Mouse (Mus musculus) c-Kit-positive CD71-negative TER-119-negative erythroid progenitor cells, embryonic 14.5 days (primary cell): Measurements from ENCODE around the gene Ino80e.

Source experiments
- DNase-seq: peaks from one replicate; pipeline ENCODE4 v3.0.0-alpha.2; 2013; ENCODE audit warnings: low read depth

Ino80e gene

DNA sequence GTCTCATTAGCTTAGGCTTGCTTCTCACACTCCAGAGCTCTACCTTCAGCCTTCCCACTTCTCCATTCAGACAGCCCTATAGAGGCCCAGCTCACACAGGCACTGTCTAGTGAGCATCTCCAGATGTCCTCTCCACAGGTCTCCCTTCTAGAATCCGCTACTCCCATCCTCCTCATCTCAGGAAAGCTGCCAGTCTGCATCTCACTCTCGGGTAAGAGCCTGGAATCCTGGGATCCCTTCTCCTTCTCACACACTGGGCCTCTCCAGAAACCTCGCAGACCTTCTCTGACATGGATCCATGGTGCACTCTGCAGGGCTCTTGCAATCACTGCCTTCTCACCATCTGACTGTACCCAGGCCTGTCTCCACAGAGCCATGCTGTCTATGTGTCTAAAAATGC, 6.5 kb downstream of the Ino80e start:
- no peak for DNase-seq

DNA sequence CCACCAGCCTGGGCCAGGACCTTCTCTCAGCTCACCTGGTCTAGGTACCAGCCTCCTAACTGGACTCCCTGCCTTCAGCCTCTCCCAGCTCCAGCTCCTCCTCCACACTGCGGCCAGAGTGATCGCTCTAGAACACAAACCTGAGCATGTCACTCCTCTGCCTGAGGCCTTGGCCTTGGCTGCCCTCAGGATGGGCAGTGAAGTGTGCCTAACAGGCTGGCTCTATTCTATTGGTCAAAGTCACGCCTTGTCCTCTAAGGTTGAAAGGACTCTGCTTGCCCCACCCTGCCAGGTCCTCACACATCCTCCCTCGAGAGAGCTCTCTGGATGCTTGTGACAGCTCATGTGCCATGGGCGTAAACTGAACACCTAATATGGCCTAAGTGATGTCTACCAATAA, 8.7 kb downstream of the Ino80e start:
- DNase-seq = no peak

DNA sequence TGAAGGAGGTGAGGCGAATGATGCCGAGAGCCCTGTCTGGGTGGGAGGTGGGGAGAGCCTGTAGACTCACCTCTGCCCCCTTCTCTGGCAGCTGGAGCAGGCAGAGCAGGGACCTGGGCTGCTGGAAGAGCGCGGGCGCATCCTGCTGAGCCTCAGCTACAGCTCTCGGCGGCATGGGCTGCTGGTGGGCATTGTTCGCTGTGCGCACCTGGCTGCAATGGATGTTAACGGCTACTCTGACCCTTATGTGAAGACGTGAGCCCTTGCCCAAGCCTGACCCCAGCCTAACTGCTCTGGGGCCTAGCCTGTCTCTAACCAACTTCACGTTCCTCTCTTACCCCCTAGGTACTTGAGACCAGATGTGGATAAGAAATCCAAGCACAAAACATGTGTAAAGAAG, 11.0 kb downstream of the Ino80e start:
- DNase-seq = no peak

DNA sequence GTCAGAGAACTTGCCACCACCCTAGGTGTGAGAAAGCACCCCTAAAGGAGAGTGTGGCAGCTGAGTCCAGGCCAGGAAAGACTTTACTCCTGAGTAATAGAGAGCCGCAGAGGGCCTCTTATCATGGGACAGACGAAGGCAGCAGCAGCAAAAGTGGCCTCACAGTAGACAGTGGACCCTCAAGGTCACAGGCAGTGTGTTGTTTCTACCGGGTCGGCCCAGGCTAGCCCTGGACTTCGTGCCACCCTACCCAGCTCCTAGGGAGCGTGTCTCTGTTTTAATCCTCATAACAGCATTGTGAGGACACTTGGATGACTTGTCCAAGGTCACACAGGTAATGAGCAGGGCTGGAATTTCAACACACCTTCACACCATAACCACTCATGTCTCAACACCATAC, 12.0 kb downstream of the Ino80e start:
- no peak for DNase-seq

DNA sequence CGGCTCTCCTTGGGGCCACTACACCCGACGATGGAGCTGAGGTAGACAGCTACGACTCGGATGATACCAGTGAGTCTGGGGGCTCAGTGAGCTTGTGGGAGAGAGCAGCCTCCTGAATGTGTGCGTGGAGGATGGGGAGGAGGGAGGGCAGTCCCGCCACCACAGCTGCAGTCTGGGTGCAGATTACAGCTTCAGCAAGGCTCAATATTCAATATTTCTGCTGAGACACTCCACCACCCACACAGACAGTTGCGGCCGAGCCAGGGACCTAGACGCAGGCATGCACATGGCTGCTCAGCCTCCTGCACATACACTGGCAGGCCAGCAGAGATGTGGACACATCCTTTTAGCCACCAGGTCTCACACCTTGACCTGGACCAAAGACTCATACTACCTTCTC, 13.4 kb downstream of the Ino80e start:
- no peak for DNase-seq

DNA sequence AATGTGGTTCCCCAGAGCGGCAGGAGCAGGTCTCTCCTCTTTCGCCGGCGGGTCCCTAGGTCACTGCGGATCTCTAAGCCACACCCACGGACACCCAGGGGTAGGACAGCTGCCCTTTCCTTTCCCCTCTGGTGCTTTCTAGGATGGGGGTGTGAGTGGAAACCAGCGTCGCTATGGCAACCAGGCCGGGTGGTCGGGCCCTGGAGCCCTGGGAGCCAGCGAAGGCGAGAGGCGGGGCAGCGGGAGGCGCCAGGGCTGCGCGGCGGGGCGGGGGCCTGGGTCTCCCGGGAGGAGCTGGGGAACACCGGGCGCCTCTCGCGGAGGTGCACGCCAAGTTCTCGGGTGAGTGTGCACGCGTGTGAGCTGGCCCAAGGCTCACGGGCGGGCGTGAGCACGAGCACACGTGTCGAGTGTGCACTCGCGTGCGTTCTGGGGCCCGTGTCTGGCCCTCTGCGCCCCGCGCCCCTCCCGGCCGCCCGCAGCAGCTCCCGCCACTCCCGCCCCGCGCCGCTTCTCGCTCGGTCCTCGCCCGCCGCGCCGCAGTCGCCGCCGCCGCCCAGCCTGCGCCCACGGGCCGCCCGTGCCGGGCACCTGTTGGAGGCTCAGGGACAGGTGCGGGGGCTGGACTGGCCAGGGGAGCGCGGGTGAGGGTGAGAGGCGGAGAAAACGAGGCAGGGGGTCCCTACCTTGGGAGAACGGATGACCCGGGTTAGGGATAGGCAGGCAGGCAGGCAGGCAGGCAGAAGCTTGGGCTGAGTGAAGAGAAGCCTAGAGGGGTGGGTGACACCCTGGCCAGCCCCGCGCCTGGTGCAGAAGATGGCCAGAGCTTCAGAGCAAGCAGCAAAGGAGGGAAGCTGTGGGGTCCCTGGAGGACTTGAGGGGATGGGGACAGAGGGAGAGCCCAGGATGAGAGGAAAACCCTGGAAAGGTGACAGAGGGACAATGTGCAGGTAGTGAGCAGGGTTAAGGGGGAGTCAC, 14.5 kb downstream of the Ino80e start:
- DNase-seq = no peak

DNA sequence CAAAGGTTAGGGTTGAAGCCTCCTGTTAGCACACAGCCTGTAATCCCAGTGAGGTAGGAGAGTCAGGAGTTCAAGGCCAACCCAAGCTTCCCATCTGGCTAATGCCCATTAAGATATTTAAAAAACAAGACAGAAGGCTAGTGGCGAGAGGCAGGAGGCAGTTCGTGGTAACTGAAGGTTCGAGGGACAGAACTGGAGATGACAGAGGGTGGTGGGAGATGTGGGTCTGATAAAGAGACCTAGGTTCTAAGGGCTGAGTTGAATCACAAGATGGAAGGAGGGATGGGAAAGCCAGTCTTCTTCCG, 15.1 kb downstream of the Ino80e start, which contains the start of gene Doc2a:
Doc2a (plus strand) TSS at position 301 of the 305 bp plus-strand sequence.
- no peak for DNase-seq

DNA sequence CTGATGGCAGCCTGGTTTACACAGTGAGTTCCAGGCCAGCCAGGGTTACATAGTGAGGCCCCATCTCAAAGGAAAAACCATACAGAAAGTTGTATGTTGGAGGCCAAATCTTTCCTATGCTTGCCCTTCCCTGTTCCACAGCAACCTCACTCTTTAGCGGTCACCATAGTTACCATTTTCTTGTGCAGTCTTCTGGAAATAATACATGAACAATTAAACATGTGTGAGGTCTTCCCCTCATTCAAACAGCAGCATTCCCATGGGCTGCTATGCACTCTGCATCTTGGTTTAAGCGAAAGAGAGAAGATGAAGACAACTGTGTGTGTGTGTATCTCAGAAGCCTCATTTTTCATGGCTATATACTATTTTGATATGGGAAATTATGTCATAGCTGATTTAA, 16.7 kb downstream of the Ino80e start:
- DNase-seq = no peak

DNA sequence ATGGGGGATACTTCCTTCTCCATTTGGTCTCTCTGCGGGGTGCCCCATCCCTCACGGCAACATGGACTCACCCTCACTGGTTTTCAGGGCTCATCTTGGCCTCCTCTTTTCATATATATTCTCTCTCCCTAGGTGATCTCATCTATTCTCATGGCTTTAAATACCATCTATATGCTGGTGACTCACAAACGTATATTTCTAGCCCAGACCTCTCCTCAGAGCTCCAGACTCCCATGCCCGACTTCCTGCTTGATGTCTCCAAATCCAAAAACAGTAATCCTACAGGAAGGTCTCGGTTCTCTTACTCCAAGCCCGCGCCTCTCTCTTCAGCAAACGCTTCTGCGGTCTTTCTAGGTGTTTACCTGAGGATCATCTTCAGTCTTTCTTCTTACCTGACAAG, 18.9 kb downstream of the Ino80e start:
- DNase-seq = no peak

DNA sequence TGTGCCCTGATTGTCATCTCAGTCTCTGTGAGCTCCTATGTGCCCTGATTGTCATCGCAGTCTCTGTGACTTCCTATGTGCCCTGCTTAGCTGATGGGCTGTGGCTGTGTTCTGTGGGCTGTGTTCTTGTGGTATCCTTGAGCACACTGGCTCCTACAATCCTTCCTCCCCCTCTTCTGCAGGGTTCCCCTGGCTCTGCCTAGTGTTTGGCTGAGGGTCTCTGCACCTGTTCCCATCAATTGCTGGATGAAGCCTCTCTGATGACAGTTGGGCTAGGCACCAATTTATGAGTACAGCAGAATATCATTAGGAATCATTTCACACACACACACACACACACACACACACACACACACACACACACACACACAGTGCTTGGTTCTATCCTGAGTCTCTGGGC, 28.9 kb downstream of the Ino80e start:
- DNase-seq = no peak

DNA sequence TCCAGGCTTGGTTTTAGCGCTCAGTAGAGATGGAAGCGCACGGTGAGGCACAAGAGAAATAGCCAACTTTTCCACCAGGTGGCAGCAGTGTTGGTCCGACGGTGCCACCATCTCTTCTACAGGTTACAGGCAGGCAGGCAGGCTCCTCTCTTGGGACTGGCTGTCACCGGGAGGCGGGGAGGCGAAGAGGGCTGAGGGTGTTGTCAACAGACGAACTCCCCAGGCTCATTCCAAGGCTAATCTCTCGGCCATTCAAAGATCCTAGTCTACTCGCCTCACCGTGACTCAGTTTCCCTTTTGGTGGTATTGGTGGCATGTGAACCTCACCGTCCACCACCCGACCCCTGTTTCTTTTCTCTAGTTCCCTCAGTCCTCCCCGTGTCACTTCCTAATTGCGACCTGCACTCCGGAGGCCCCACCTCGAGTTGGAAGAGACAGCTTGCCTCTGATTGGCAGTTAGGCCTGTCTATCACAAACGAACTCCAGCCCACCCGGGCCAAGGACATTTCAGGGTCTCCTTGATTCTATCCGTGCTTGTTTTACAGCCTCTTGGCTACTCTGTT, 30.1 kb downstream of the Ino80e start:
- peak; percentile 70 for DNase-seq

DNA sequence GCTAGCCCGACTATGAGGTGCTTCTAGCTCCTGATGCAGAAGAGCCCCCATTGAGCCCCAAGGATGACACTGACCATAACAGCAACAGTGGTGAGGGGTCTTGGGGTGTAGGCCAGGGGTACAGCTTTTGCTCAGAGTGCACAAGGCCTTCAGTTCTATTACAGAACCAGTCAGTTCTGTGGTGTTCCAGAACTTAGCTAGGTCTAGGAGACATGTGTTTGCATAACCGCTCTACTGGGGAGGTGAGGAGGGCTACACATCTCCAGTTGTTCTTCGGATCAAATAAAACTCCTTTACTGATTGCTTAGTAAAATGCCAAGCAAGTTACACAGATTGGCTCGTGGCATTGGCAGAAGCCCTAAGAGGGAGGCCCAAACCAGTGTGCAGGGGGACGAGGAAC, 30.6 kb downstream of the Ino80e start, which contains the start of gene 4930451I11Rik:
4930451I11Rik (minus strand) TSS at position 101 of the 400 bp plus-strand sequence.
- no peak for DNase-seq

DNA sequence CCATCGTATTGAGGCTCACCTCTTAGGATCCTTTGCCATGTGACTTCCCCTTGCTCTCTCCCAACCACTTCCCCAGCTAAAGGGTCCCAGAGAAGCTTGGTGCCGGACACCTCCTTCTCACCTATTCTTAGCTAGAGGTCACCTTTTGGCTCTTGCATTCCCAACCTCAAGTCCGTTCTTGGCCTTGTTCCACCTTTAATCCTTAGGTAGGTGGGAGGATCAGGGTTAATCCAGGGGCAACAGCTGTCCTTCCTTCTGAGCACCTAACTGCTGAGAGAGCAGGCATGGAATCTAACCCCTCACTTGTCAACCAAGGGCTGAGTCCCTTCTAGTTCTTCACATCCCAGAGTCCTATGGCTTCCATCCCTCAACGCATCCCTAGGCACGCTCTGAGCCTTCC, 36.2 kb downstream of the Ino80e start:
- no peak for DNase-seq

DNA sequence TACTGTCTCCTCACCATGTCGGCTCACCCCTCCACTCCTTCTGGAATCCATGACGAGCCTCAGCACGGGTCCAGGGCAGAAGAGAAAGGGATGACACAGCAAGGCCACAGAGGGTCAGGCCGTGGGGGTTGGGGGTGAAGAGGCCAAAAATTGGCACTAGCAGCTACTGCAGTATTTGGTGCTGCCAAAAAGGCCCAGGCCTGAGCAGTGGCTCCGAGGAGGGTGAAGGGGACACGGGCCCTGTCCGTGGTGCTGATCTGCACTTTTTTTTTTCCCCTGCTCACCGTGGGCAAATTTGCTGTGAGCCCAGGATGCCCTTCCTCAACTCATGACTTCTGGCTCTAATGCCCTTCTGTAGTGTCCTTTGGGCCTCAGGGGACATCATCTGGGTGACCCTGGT, 36.8 kb downstream of the Ino80e start:
- no peak for DNase-seq

DNA sequence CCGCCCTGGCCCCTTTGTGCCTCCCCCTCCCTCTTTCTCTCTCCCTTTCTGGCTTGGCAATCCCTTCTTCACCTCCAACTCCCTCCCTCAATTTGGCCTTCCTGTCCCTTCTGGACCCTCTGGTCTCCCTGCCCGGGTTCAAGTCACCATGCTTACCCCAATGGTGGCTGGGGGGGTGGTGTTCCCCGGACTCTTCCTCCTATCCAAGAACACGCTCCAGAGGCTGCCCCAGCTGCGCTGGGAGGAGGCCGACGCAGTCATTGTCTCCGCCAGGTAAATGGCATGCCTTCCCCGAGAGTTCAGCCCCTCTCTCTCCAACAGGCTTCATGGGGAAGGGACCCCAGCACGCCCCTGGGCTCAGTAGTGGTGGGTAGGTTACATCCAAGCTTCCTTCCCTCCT, 38.2 kb downstream of the Ino80e start:
- no peak for DNase-seq

DNA sequence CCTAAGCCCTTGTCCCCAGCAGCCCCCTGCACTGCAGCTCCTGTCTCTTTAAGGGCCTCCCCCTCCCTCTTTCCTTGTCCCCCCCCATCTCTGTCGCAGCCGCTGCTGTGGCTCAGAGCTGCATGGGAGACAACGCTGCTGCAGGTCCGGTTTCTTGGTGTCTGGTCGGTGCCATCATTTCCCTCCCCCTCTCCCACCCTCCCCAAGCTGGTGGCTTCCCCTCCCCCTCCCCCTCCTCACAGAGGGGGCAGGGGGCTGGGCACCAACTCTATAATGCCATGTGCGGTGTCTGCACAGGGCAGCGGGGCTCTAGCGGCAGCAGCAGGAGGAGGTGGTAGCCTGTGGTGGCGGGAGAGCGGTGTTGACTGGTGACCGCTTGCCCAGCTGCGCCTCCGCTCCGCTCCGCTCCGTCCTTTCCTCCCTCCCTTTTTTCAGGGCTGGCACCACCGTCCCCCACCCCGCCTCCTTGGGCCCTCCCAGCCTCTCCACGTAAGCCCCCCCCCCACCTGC, 38.9 kb downstream of the Ino80e start:
- no peak for DNase-seq

DNA sequence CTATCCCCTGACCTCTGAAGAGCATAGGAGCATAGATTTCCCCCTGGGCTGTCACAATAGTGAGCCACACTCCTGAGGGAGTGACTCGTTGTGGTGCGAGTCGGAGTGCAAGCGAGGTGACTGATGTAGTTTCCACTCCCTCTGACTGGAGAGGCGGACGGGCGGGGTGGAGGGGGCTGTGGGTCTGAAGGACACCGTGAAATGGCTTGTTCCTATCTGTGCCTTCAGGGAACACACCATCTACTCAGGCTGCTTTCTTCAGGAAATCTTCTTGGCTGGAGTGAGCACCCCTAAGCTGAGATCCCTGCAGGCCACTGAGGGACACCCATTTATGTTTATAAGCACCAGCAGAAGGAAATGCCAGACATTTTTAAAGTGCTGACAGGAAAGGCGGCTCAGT, 39.4 kb downstream of the Ino80e start:
- no peak for DNase-seq

DNA sequence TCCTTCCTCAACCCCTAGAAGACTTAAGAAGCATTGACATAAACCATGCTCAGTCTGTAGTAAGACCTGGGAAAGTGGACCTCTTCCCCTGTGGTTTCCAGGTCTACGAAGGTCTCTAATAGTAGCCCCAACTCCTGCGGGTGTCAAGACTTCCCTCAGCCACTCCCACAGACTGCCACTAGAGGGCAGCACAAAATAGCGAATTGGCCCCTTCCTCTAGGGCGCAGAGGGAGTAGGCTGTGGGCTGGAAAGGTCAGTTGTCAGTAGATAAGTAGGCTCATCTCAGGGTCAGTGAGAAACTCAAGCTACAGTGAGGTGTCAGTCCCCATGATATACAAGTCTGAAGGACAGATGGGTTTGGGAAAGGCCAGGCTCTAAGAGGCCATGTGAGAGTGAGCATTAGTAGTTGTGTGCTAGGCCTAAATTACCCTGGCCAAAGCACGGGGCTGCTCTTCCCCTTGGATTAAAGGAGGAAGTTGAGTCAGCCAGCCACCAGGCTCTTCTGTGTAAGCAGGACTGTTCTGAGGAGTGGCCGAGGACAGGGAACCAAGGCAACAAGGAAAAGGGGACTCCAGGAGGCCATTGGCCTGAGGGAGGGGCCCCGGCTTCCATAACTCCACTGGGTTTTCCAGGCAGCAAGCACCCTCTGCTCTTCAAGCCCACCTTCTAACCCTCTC, 40.2 kb downstream of the Ino80e start:
- peak; percentile 86 for DNase-seq

DNA sequence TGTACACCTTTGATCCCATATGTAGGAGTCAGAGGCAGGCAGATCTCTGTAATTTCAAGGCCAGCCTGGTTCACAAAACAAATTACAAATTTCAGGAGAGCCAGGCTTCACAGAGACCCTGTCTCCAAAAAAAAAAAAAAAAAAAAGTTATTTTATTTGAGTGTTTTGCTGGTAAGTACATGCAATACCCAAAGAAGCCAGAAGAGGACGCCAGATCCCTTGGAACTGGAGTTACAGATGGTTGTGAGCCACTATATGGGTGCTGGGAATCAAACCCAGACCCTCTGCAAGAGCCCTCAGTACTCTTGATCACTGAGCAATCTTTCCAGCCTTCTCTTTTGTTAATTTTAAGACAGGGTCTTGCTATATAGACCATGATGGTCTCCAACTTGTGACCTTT, 43.4 kb downstream of the Ino80e start:
- no peak for DNase-seq

DNA sequence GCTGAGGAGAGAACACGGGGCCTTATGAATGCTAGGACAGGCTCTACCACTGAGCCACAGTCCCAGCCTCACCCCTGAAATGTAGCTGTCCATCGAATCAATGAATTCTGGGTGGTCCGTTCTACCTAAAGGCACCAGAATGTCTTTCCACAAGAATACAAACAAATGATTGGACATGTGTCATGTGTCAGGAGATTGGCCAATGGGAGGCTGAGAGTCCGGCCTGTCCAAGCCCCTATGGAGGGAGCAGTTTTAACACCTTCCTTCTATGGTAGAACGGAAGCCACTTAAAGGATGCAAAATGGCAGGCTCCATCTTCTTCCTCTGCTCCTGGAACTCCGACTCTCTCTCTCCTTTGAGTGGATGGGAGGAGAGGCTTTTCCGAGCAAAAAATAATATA, 44.6 kb downstream of the Ino80e start:
- DNase-seq = no peak

DNA sequence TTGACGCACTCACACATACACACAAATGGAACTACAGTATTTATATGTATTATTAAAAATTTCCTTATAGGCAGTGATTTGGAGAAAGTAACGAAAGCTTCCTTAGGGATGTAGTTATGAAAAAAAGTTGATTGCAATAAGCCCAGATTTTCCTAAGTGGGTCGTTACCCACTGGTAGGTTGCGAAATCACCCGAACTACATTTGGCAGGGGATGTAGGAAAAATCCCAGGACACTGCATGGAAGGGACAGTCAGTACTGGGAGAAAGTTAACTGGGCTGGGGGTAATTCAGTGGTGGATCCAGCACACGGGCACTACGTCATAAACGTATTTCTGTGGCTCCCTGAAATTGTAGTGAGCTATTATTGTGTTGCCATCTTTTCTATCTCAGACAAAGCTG, 45.7 kb downstream of the Ino80e start:
- no peak for DNase-seq

DNA sequence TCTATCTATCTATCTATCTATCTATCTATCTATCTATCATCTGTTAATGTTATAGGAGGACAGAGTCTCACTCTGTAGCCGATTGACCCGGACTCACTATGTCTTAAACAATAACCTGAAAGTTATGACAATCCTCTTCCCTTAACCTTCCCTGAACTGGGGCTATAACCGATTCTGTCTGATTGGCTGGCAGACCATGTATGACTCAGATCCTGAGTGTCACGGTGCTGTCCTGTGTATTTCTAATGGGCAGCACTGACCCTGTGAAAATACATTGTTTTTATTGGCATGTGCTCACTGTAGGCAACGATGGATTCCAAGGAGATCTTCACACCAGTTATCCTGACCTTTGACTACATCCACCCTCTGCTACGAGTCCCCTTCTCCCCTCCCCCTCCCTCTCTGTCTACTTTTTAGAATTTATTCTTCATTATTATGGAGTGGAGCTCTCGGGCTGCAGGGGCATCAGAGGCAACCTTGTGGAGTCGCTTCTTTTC, 46.4 kb downstream of the Ino80e start:
- no peak for DNase-seq
